Mouse (Mus musculus) C2C12 (cell line): ENCODE measurements around the gene Rassf4. TPM values are rescaled to one million over a fixed set of nuclear protein-coding genes. Genes with fewer than 3 reads are reported as not detected.
A peak's percentile ranks its signal among the peaks of the same experiment; 100 is the strongest.

ENCODE experiments used
- H3K27me3 ChIP-seq: one replicate; pipeline ENCODE4 v1.6.1; 2011; ENCODE audit not compliant: control insufficient read depth, insufficient read depth, insufficient read length
- H3K36me3 ChIP-seq: one replicate; pipeline ENCODE4 v1.6.1; 2011; ENCODE audit not compliant: control insufficient read depth, insufficient read depth
- H3K4me3 ChIP-seq: one replicate; pipeline ENCODE4 v1.5.1; 2011; ENCODE audit warnings: mild to moderate bottlenecking, control low read depth; ENCODE audit not compliant: poor library complexity, insufficient read depth, severe bottlenecking
- H3K79me2 ChIP-seq: one replicate; pipeline ENCODE4 v1.6.1; 2011; ENCODE audit not compliant: control insufficient read depth, insufficient read depth
- H3K79me3 ChIP-seq: one replicate; pipeline ENCODE4 v1.6.1; 2011; ENCODE audit warnings: low read depth, control low read depth
- H3ac ChIP-seq: one replicate; pipeline ENCODE3; 2011; ENCODE audit warnings: low read depth; ENCODE audit not compliant: control insufficient read depth, insufficient read length
- CEBPB ChIP-seq: IDR thresholded peaks from one replicate; pipeline ENCODE4 v1.6.1; 2011; ENCODE audit warnings: low read depth, mild to moderate bottlenecking, control low read depth, moderate library complexity
- CTCF ChIP-seq: IDR thresholded peaks from one replicate; pipeline ENCODE4 v1.5.1; 2011; ENCODE audit not compliant: control insufficient read depth, insufficient read depth, insufficient read length
- FOSL1 ChIP-seq: IDR thresholded peaks from one replicate; pipeline ENCODE4 v1.8.0; 2011; ENCODE audit warnings: mild to moderate bottlenecking, low read length; ENCODE audit not compliant: poor library complexity, insufficient read depth, severe bottlenecking
- MAX ChIP-seq: IDR thresholded peaks from one replicate; pipeline ENCODE4 v1.6.1; 2011; ENCODE audit warnings: mild to moderate bottlenecking, control low read depth
- MYOD1 ChIP-seq: IDR thresholded peaks from one replicate; pipeline ENCODE4 v1.6.1; 2011; ENCODE audit warnings: low read depth; ENCODE audit not compliant: control insufficient read depth, insufficient read length
- MYOG ChIP-seq: IDR thresholded peaks from one replicate; pipeline ENCODE4 v1.6.1; 2011; ENCODE audit not compliant: control insufficient read depth, insufficient read length; ENCODE audit errors: extremely low read depth
- USF1 ChIP-seq: IDR thresholded peaks from one replicate; pipeline ENCODE4 v1.6.1; 2011; ENCODE audit warnings: low read depth, mild to moderate bottlenecking, control low read depth, moderate library complexity
- polyA plus RNA-seq: library from polyadenylated mRNA; unstranded; fragments of >200 nt; fragmentation: generic; extraction: Trizol; gene quantifications from one replicate; pipeline ENCODE4 v1.2.1, GENCODE M21; 2012; ENCODE audit warnings: missing spikeins

Gene Rassf4
- polyA plus RNA-seq, 1 experiment, result 0.21 TPM

- Histone ChIP-seq H3ac (no peak overlapping the region), H3K79me2 (no peaks in the 10 kb centered on the region), H3K4me3 (no peak overlapping the region), H3K27me3 (no peaks in the 10 kb centered on the region), H3K79me3 (no peaks in the 10 kb centered on the region), H3K36me3 (no peaks in the 10 kb centered on the region)
- no peak for TF ChIP-seq FOSL1
- no peak for TF ChIP-seq USF1
- no peak for TF ChIP-seq MAX
- no peak for TF ChIP-seq CTCF
- no peak for TF ChIP-seq MYOD1
- TF ChIP-seq MYOG, result no peak
- no peak for TF ChIP-seq CEBPB
Observed at GRCm38 (mm10) chr6:116697896-116698425, 24.2 kb upstream of the Rassf4 start.

- H3ac ChIP-seq, result no peak overlapping the region
- TF ChIP-seq CTCF, result peak; percentile 68
- TF ChIP-seq USF1, result no peak
- H3K36me3 ChIP-seq, result no peaks in the 10 kb centered on the region
- H3K79me3 ChIP-seq, result no peaks in the 10 kb centered on the region
- no peaks in the 10 kb centered on the region for H3K27me3 ChIP-seq
- no peaks in the 10 kb centered on the region for H3K79me2 ChIP-seq
- no peak overlapping the region for H3K4me3 ChIP-seq
Observed at GRCm38 (mm10) chr6:116697413-116697812, 23.7 kb upstream of the Rassf4 start.

GRCm38 (mm10) chr6:116694346-116694745 lies 20.6 kb upstream of the Rassf4 start:
- H3ac ChIP-seq, result no peak overlapping the region
- TF ChIP-seq MYOD1, result no peak
- TF ChIP-seq MYOG, result no peak
- TF ChIP-seq CTCF, result no peak
- TF ChIP-seq FOSL1, result no peak
- no peak for TF ChIP-seq MAX
- TF ChIP-seq USF1, result no peak
- TF ChIP-seq CEBPB, result no peak
- H3K79me3 ChIP-seq, result no peaks in the 10 kb centered on the region
- no peaks in the 10 kb centered on the region for H3K27me3 ChIP-seq
- no peaks in the 10 kb centered on the region for H3K36me3 ChIP-seq
- no peak overlapping the region for H3K4me3 ChIP-seq
- H3K79me2 ChIP-seq, result no peaks in the 10 kb centered on the region

DNA sequence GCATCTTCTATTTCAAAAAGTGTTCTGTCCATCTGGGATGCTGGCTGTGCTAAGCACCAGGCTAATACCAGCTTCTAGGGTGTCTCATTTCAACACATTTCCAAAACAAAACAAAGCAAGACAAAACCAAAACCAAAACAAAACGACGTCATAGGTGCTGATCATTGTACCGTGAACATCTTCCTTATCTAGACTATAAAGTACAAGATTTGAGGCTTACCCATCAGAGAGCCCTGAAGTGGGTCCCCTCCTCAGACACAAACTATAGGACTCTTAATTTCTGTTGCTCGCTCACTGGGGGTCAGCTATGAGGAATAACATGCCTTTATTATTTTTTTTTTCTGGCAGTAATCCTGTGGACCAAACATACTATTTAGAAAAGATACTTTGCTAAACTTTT lies 19.9 kb upstream of the Rassf4 start:
- Histone ChIP-seq H3ac (no peak overlapping the region), H3K4me3 (no peak overlapping the region), H3K27me3 (no peaks in the 10 kb centered on the region), H3K79me2 (no peaks in the 10 kb centered on the region), H3K79me3 (no peaks in the 10 kb centered on the region), H3K36me3 (no peaks in the 10 kb centered on the region)
- TF ChIP-seq CTCF (no peak), FOSL1 (no peak), USF1 (no peak), MYOD1 (no peak), CEBPB (no peak), MAX (no peak), MYOG (no peak)

GRCm38 (mm10) chr6:116682317-116682716 lies 8.6 kb upstream of the Rassf4 start:
- Histone ChIP-seq H3K4me3 (no peak overlapping the region), H3K79me3 (no peaks in the 10 kb centered on the region), H3K27me3 (no peaks in the 10 kb centered on the region), H3K36me3 (no peaks in the 10 kb centered on the region), H3K79me2 (no peaks in the 10 kb centered on the region), H3ac (no peak overlapping the region)
- TF ChIP-seq USF1, result no peak

DNA sequence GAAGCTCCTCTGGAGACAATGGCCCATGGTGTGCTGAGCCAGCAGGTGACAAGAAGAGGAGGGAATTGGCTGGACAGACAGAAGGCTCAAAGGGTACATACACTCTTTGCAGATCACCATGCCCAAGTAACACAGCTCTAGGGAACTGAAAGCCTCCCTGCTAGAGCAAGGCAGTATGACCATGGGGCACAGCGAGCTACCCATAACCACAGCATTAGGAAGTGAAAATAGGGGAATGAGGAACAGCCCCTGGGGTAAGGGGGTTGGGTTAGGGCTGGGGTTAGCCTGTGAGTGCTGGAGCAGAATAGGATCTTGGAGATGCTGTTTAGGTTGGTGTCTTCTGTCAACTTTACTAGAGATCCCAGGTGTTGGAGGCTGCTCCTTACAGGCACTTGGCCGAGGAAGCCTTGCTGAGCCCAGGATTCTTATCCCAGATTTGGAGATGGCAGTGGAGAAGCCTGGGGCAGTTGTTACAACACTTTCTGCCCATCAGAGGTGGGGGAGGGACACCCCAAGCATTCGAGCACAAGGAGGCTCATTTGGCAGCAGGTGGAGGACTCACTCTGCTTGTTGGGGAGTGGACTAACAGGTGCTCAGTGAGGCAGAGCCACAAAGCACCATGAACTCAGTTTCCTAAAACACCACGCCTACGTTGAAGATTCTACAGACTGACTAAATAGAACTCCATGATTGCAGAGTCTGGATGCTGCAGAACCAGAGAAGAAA lies 6.0 kb upstream of the Rassf4 start:
- Histone ChIP-seq H3ac (no peak overlapping the region), H3K4me3 (no peak overlapping the region), H3K79me3 (no peaks in the 10 kb centered on the region), H3K79me2 (no peaks in the 10 kb centered on the region), H3K27me3 (no peaks in the 10 kb centered on the region), H3K36me3 (no peaks in the 10 kb centered on the region)
- no peak for TF ChIP-seq MYOD1
- TF ChIP-seq CEBPB, result no peak
- no peak for TF ChIP-seq MAX
- TF ChIP-seq CTCF, result no peak
